Mouse (Mus musculus) retina, embryonic 14.5 days (tissue): ENCODE results near the gene Inpp5d.
A peak's percentile ranks its signal among the peaks of the same experiment; 100 is the strongest.

Experiments used
- DNase-seq: peaks from one replicate; pipeline ENCODE4 v3.0.0-alpha.2; 2015; ENCODE audit warnings: low spot score

Inpp5d gene

DNA sequence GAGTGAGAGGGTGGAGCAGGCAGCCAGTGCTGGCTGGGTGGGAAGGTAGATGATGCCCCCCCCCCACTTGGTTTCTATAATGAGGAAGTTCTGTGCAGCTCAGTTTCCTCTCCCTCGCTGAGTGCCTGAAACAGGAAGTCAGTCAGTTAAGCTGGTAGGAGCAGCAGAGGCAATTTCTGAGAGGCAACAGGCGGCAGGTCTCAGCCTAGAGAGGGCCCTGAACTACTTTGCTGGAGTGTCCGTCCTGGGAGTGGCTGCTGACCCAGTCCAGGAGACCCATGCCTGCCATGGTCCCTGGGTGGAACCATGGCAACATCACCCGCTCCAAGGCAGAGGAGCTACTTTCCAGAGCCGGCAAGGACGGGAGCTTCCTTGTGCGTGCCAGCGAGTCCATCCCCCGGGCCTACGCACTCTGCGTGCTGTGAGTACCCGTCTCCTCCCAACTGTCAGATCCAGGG, at the start of gene Inpp5d:
TSS of gene Inpp5d (plus strand) at position 102 of the 458 bp plus-strand sequence.
- DNase-seq = no peak

DNA sequence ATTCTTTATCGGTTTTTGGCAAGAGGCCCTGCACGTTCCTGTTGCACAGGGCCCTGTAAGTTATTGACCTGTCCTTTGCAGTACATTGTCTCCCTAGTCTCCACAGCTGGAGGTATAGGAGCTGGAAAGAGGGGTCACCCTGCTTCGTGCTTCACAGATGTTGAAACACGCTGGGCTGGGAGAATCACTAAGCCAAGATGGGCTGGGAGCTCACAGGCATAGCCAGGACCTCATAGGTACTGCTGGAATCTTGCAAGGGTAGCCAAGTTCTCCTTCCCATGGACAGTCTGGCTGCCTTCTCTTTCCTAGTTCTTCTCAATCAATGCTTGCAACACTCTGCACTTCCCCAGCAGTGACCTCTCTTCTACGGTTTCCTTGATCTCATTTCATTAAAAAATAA, 46.9 kb upstream of the Inpp5d start:
- DNase-seq = no peak

DNA sequence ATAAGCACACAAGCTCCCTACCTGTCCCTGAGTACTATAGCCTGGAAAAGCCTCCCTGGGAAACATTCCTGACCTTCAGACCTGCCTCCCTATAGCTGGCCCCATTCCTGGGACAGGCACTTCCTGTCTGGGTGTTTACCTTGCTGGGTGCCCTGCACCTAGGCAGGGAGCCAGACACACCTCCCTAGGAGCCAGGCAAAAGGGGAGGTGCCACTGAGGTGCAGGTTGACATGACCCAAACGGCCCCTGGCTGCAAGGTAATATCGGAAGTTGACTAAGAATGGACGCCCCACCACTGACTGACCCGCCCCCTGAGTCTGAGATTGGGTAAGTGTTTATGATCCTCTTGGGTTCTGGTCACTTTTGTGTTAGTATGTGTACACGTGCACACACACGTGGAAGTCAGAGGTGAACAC, 46.3 kb upstream of the Inpp5d start, which contains the start of gene Ngef:
TSS of gene Ngef (minus strand) at position 71 of the 416 bp plus-strand sequence.
- no peak for DNase-seq

DNA sequence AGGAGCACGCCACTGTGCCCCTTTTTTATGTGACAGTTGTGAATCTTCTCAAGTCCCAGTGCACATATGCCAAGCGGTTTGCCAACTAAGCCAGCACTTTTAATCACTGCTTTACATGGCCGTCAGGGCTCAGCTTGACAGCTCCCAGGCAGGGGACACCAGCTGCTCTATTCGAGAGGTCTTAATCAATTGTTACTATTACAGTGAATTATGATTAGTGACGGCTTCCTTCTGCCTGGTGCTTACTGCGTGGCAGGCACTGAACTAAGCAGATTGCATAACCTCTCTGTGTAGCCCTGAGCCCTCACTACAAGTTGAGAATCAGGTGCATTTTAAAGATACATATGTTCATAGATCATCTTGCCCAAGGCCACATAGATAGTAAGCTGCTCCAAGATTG, 45.8 kb upstream of the Inpp5d start:
- peak; percentile 29 for DNase-seq

DNA sequence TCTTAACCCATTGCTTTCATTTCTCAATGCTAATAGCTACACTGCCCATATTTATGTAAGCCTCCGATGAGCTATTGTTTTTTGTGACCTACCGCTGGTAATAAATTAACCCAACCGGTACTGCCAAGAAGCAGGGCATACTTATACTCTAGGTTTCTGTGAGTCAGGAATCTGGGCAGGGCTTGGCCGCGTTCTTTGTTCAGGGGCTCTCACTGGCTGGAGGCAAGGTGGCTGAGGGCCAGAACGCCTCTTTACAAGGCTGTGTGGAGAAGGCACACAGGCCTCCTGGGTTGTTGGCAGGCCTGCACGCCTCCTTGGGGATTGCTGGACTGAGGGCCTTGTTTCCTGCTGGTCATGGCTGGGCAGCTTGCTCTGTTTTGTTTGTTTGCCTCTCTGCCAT, 45.3 kb upstream of the Inpp5d start:
- DNase-seq = no peak

DNA sequence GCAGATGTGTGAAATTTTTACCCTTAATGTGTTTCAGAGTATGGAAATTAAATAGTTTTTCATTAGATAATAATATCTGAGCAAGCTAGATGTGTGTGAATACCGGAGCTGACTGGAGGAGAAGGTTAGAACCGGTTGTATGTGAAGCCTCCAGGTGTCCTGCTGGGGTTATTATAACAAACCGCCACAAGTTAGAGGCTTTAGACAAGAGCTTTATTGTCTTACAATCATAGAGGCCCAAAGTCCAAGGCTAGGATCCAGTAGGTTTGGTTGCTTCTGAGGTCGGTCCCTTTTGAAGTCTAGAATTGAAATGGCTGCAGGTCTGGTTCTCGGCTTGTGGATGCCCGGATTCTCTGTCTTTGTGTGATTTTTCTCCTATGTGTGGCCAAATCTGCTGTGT, 41.1 kb upstream of the Inpp5d start:
- DNase-seq = no peak

DNA sequence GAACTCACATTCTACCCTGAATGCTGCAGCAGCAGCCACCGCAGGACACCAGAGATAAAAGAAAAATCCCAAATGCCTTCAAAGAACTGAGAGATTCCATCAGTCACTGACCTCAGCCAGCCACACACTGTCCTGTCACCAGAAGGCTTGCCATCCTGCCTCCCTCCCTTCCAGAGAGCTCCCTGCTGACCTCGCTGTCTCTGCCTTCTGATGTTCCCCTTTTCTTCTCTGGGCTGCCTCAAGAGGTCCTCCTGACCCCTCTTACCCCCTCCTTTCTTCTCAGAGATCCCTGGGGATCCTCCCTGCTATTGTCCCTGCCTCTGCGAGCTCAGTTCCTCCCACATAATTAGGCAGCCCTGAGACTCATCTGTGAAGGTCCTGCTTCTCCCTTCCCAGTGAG, 39.3 kb upstream of the Inpp5d start:
- peak; percentile 59 for DNase-seq

DNA sequence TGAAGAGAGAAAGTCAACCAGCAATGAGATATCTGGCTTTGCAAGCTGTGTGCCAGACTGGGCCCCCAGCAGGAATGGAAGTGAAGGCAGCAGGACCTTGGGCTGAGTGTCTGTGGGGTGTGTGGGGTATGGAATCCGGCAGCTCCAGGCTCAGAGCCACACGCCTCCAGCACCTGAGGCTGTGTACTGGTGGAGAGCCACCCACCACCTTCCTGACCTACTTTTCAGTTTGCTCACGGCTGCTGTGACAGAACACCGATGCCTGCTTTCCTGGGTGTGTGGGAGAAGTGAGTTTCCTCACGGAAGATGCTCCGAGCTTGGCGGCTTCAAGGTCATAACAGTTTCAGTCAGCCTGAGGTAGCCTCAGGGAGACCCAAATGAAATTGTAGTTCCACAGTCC, 30.9 kb upstream of the Inpp5d start:
- DNase-seq = no peak

DNA sequence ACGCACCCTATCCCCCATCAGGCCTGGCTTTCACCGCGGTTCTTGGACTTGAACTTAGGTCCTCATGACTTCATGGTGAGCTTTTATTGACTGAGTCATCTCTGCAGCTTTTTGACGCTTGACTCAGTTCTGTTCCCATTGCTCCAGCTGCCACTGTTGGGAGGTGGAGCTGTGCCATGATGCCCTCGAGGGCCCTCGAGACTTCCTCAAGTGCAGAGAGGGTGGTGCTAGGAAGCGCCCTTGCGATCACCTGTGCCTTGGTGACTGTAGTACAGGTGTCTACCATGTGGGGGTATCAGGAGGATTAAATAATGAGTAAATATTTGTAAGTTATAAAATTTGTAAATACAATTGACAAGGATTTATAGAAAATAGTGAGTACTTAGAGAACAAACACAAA, 30.1 kb upstream of the Inpp5d start:
- no peak for DNase-seq

DNA sequence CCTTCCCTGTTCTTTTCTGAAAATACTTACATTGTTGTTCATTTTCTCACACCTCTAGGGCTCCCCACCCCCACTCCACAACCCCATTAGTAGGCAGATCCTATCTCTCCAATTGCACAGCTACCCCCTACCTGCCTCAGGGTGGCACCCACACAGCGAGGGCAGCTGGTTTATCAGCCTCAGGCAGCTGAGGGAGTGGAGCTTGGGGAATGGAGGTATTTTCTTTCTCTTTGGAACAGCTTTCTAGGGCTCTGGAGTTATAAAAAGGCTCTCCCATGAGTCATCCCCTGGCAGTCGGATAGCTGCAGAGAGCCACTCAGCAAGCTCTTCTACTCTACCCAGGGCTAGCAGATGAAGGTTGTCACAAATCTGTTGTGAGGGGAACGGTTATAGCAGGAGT, 25.9 kb upstream of the Inpp5d start:
- DNase-seq = no peak

DNA sequence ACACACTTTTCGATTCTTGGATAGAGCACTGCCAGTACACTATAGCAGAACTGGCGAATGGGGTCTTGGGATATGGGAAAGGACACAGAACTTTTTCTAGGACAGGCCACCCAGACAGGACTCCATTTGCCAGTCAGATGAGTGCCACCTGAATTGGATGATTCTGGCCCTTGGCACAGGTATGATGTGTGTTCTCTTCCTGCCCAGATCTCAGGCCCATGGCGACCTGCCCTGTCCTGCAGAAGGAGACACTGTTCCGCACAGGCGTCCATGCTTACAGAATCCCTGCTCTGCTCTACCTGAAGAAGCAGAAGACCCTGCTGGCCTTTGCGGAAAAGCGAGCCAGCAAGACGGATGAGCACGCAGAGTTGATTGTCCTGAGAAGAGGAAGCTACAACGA, 25.4 kb upstream of the Inpp5d start:
- DNase-seq = no peak

DNA sequence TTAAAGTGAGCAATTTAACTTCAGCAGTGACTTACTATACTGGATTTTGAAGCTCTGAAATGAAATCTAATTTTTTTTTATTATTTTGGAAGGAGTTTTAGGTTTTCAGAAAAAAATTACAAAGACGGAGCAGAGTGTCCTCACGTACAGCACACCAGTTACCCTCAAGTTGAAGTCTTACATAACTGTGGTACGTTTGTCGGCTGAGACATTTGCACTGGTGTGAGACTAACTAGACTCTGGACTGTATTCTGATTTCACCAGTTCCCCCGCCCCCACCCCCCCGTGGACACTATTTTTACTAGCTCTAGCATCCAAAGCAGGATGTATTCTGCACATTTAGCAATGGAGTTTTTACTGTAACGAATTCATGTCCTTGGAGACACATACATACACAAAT, 19.6 kb upstream of the Inpp5d start:
- no peak for DNase-seq

DNA sequence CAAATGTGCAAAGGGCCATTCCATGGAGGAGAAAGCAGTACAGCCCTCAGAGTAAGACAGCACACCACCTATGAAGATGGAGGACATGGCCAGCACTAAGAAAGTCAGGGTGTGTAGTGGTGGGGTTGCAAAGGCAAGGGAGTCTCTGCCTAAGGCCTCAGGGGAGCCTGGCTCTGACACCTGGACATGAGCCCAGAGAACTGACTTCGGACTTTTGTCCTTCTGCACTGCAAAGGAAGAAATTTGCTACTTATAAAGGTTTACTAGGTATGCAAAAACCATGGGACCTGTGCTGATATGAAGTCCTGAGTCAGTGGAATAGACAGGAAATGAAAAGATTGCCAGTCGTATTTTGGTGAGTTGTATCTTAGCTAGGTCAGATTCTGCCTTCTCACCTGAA, 18.3 kb upstream of the Inpp5d start:
- no peak for DNase-seq

DNA sequence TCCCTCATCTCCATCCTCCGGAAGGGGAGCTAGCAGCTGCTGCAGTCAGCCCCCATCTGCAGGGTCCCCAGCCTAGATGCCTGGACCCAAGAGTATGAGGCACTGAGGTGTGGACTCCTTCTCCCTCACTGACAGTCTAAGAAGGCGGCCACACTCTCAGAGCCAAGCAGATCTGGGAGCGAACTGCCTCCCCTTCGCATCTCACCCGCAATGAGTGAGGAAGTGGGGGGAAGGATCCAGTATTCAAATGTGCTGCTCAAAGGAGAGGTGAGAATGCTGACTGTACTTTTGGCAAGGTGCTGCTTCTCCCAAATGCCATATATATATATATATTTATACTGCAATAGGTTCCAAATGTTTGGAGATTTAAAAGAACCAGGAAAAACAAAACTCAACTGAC, 16.7 kb upstream of the Inpp5d start:
- DNase-seq = no peak

DNA sequence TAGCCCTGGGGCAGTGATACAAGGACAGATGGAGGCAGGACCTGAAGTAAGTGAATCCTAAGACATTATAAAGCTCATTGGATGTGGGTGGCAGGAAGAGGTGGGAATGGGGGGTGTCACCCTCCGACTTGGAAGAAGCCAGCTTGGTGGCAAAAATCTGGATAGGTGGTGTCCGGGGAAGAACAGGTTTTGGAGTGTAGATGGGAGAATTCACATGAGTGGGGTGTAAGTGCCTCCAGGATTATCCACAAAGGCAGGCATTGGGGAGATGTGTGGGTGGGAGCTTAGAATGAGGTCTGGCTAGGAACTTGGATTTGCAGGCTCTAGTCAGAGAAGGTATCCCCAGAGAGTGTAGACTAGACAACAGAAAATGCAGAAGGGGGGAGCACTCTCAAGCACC, 14.8 kb upstream of the Inpp5d start:
- no peak for DNase-seq

DNA sequence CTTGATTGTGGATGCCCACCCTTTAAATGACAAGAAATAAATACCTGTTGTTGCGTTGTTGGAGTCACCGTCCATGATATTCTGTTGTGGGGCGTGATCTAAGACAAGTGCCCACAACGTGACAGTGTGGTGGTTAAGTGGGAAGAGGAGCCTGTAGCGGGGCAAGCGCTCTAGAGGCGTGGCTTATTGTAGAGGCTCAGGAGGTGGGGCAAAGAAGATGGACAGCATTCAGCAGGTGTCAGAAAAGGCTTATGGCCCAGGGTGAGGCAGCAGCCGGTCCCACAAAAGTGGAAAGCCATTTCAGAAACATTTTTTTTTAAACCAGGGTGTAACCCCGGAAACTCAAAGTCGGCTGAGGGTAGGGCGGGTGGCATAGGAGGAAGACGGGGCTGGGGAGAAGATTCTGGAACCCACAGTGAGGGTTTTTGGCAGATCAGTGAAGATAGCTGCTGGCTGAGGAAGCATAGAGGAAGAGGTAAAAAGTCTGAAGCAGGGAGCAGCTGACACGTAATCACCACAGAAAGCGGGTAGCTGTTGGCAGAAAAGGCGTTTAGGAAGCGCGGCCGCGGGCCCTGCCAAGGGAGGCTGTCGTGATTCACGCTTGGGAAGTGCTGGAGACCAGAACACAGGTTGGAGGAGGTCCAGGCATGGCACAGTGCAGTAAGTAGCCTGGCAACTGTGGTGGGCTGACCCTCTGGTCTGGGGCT, 12.6 kb upstream of the Inpp5d start:
- no peak for DNase-seq

DNA sequence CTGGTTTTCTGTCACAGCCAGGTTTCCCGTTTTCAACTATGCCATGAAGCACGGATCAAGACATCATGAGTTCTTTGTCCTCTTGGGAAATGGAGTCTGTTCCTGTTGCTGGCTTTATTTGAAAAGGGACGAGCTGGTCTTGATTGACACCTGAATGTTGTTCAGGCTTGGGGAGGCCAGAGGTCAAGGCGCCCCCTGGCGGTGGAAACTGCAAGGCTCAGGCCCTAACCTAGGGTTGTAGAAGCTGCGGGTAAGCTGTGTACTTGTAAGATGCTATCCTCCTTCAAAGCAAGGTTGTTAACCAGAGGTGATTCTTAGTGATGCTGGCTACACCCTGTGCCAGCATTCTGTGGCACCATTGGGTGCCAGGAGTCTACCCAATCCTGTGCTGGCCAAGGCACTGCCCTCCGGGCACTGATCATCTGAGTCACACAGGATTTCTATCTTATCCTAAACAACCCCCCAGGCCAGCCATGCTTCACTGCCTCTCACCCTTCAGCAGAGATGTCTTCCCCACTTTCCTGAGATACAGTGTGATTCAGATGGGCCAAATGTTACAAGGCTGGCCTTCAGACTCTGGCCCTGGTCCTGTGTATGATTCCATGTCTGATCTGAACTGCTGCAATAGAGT, 11.6 kb upstream of the Inpp5d start:
- peak; percentile 79 for DNase-seq

DNA sequence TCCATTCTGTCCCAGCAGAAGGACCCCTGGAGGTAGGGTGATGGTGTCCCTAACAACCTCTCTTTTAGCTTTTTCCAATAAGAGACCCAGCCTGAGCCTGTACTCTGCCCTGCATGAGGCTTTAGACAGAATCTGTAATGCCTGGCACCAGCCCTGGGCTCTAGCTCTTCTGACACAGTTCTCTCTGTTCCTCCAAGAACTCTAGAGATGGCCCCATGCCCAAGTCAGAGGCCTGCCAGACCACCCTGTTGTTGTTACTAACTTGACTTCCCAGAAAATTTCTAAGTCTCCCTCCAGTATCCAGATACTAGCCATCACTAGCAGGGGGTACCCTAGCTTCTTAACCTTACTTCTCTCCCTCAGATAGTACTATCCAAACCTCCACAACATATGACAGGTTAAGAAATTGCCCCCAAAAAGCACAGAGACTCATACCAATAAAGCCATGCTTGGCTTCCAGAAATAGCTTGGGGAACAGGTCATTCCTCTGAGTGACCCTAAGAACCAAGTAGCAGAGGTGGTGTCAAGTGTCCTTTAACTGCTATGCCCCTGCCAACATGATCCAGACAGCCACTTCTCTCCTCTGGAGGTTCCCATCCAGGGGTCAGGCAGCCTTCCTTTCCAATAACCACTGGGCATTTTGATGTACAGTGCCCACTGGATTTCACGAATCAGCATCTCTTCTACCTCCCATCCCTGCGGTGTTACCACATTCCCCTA, 5.4 kb upstream of the Inpp5d start:
- no peak for DNase-seq

DNA sequence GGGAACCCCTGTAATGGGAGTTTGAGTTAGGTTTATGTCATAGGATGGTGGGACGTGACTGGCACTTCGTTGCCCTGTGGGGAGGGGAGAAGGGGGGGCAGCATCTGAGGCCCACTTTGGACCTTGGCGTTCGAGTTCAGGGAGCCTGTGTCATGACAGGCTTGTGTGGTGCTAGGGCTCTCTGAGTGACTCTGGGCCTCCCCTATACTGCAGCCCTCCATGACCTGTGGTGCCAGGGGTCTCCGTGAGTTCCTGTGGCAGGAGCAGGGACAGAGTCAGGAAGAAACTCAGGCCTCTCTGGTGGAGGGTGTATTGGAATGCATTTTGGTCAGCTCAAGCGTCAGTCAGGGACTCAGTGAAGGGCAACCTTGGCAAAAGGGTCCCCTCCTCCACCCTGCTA, 581 bp downstream of the Inpp5d start:
- DNase-seq = no peak

DNA sequence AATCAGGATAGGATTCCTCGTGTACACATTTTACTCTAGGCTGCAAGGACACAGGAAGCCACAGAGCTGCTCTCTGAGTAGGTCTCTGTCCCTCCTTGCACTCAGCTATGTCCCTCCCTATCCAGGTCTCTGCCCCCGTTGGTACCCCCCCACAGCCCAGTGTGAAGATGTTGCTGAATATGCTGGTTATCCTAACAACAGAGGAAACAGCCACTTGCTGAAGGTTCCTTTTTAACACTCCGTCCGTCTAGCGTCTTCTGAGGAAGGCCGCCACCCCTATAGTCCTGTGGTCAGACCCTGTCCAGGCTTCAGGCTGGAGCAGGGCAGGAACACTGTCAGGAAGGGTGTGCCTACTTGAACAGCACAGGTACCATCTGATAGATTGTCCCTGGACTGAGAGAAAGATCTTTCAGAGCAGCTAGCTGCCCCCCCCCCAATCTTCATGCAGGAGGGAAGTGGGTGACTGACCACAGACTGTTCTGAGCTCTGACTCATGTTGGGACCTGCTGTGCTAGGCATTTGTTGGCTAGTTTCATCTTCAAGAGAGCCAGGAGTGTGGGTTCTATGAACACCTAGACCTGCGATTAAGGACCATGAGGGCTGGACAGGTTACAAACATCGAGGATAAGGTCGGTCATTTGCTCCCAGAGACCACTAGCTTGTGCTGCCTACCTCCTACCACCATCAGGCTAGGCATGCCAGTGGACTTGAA, 1.2 kb downstream of the Inpp5d start:
- no peak for DNase-seq

DNA sequence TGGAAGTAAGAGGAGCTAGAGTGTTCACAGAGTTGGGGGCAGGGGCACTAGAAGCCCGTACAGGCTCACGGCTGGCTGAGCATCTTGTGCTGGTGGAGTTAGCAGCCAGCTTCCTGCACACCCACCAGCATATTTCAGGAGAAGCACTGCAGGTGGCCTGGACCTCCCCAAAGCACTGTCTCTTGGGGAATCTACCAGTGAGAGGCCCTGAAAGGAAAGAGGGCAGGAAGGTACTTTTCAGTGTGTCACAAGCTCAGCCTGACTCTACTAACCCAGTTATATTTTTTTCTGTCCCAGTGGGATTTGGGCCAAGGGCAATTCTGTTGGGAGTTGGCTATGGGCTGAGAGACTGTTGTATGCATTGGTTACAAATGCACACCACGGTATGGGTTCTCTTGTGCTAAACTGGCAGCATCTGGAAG, 1.8 kb downstream of the Inpp5d start:
- DNase-seq = peak; percentile 12

DNA sequence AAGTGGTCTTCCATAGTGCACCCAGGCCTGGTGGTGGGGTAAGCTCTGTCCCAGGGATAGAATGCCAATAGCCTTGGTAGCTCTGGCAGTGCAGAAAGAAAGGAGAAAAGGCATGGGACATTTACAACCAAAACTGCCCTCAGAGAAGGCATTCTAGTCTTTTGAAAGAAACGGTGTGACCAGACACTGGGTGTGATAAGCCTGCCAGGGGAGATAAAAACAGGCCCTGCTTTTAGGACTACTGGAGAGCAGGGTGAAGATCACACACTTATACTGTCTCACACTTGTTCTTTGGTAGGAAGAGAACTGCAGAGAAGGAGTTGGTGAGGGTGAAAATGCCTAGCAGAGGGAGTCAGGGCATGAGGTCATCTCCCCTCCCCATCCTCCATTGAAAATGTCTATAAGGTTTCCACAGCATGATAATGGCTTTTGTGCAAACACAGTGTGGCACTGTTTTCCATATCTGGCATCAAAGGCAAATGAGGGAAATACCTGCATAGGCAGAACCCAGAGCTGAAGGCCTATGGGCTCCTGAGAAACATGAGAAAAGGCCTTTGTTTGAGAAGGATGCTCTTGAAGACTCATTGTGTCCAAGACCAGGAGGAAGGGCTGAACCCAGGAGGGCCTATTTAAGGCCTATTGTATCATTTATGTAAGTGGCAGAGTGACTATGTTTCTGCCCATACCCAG, 4.0 kb downstream of the Inpp5d start:
- DNase-seq = no peak
